Mouse (Mus musculus): ENCODE results near the gene Ralgapa2.

The Ralgapa2 gene

DNA sequence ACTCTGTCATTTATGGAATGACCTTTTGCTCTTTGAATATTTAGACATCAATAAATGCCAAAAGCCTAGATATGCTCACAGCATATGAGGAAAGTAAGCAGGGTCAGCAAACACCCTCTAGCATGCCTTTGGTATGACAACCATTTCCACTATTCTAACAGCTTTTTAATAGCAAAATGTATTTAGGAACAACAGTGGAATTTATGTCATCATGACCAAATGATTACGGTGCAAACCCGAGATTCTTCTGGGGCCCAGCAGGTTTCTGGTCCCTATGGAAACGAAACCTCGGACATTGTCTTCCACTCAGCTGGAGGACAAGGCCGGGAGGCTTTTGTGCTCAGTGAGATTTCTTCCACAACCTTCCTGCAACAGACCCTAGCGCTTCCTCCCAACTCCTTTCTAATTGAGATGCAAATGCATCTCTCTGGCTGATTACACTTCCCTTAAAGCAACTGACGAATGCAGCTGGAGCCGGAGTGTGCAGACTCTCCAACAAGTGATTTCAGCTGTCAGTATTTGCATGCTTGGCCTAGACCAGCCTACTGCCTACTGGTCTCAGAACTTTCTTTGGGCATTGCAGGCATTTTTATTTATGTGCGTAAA is 209.9 kb downstream of the Ralgapa2 start:
- DNase-seq (ENCODE audit: low spot score in 2 of 2), result no peak

DNA sequence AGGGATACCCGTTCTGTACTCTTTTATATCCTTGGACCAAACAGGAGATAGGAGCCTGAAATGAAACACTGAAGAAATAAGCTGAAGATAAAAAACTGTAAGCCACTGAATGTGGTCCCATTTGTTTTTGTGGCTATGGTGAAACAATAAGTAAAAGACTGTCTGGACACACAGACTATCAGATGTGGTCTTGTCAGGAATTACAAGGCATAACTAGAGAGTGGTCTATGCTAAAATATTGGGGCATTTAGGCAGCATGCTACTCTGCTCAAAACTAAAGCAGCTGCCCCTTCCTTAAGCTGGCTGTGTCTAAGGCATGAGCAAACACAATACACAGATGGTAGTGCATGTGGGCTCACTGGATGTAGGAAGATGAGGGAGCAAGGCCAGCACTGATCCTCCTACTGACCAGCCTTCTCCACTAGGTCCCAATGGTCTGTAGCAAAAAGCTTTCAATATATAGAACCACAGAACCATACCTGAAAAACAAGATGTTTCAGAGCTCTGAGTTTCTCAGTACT is 211.6 kb downstream of the Ralgapa2 start:
- DNase-seq (ENCODE audit: low spot score in 2 of 2), result no peak

DNA sequence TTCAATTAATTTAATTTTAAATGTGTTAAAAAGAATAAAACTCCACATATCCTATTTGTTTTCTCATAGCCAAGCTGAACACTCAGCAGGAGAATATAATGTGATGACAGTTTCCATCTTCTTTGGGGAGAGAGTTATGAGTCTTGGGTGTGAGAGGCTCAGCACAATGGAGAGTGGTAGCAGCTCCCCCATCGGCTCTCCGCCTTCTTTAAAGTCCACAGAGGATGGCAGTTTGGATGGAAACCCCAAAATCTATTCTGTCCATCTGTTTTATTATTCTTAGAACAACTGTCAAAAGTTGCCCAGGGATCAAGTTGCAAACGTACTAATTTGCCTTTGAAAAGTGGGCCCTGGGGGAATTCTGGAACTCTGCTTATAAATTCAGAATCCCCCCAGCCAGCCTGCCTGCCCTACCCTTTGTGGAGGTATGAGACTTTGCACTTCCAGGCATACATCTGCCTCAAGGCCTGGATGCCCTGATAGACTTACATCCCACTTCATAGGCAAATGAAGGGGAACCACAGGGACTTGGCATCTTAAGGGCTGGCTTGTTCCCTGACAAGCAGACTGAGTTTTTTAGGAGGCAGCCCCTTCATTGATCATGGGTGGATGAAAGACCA is 212.2 kb downstream of the Ralgapa2 start:
- no peak for DNase-seq (ENCODE audit: low spot score in 2 of 2)

DNA sequence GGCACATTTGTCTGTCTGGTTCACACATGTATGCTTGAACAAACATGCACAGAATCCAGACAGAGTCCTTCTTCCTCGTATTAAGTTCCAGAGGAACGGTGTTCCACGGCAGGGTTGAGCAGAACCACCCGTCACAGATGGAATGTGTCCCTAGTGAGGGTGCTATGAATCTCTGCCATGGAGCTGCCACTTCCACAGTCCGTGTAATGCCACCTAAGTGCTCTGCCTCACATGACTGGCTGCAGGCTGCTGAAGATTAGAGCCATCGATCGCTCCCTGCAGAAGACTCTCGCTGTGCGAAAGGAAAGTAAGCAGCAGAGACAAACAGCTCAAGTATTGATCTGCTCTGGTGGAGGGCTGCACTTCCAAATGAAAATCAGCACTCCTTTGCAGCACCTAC is 218.6 kb downstream of the Ralgapa2 start:
- DNase-seq (ENCODE audit: low spot score in 2 of 2), result no peak

DNA sequence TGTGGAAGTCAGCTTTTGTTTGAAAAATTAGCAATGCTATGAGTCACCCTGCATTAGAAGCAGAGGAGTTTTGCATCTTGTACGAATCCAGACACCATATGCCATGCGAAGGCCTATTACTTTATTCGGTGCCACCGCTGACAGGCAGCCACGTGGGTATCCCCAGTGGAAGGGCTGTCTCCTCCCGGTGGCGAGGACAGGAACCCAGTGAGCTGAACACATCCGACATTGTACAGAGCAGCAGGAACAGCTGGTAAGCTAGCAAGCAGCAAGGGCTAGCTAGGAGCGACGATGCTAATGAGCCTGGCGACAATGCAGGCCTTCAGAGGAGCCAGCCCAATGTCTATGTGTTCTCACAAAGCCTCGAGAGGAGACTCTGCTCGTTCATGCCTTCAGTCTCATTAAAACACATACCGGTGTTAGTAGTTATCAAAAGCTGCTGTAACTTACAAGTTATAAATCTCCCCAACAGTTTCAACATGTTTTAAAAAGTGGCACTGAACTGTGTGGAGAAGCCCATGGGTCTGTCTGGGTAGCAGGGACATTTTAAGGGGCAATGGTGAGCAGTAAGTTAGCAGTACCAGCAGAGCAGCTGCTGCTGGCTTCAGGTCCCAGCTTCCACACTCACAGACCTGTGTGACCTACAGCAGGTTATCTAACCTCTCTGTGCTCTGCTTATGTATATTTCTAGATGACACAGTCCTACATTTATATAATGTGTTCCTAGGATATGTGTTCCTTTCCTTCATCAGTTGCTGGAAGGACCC is 221.1 kb downstream of the Ralgapa2 start:
- DNase-seq (ENCODE audit: low spot score in 2 of 2), result no peak

DNA sequence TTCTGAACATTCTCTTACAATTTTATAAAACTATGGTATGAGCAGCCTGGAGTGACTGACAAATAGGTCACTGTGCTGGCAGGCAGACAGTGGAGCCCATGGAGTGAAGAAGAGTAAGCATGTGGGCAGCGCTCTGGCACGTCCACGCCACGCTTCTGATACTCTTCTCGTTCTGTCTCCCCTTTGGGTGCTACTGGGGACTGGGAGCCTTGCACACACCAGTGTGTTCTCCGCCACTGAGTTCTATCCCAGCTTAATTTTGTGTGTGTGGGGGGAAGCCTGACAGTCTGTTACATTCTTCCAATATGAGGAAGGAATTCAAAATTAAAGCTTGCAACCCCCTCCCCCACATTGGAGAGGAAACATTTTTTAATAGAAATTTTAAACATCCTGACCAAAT is 221.8 kb downstream of the Ralgapa2 start:
- no peak for DNase-seq (ENCODE audit: low spot score in 2 of 2)

DNA sequence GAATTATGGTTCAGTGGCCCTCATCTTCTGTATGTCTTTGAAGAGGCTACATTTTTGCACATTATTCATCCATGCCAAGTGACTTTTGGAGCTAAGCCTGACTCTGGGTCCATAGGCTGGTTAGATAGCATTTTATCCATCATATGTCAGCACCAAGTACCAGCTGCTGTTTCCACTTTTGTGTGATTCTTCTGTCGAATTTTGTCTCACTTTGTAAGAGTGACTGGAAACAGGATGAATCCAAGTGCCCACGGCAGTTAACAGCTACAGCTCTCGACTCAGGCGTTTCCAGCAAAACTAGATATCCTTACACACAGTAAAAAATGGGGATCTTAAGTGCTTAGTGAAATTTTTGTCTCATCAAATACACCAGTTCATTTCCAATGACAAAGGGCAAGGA is 222.8 kb downstream of the Ralgapa2 start:
- DNase-seq (ENCODE audit: low spot score in 2 of 2), result no peak

DNA sequence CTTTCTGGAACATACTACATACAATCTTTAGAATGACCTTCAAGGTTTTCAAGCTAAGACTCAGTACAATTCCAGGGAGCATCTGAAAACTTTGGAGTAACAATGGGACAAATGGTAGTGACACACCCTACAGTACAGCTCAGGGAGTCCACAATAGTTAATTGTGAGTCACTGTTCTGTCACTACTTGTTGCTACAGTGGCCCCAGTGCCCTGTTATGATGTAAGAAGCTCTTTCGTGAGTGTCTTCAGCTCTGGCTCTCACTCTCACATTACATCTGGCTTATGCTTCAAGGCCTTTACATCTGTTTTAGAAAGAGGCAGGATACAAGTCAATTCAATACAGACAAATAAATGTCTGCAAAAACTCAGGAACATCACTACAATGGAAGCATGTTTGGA is 223.8 kb downstream of the Ralgapa2 start:
- no peak for DNase-seq (ENCODE audit: low spot score in 2 of 2)

DNA sequence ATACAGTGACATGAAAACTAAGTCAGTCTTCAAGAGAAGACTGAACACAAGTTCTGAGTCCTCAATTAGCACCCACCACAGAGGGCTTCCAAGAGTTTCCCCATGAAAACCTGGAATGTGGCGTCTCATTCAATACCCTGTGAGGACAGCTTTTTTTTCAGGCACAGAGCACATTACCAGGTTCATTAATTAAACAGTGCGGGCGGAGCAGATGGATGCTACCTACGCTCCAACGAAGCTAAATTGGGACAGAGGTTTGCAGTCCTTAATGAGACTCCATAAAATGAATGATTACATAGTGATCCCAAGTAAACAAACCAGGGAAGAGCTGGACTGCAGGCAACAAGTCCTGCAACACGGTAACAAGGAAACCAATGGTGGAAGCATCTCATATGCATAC is 224.6 kb downstream of the Ralgapa2 start:
- DNase-seq (ENCODE audit: low spot score in 2 of 2), result no peak

DNA sequence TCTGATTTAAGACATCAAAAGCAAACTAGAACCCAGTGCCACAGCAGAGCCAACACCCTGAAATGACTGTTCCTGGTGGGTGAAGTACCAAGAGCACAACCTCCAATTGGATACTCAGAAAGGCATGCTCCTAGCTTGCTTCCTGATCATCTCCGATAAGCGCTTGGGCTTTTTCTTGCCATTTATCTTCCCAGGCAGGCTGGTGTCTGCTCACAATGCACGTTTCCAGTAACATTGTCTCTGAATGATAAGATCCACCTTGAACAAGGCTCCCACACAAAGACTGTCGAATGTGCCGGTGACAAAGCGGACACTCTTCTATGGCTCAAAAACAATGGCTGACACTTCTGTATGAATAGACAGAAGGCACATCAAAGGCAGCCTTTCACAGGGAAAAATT is 230.8 kb downstream of the Ralgapa2 start:
- no peak for DNase-seq (ENCODE audit: low spot score in 2 of 2)

DNA sequence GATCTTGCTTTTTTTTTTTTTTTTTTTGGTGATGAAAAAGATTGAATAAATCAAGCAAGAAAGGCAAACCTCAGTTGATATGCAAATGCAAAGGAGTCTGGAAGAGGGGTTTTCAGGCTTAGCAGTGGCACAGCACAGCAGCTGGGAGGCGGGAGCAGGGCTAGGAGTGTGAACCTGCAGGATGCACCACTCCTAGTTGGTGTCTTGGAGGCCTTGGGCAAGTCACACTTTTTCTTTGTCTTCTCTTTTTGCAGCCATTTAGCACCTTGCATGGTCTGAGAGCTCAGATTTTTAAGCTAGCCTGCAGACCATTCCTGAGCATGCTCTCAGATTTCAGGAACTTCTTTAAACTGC is 231.2 kb downstream of the Ralgapa2 start:
- no peak for DNase-seq (ENCODE audit: low spot score in 2 of 2)

DNA sequence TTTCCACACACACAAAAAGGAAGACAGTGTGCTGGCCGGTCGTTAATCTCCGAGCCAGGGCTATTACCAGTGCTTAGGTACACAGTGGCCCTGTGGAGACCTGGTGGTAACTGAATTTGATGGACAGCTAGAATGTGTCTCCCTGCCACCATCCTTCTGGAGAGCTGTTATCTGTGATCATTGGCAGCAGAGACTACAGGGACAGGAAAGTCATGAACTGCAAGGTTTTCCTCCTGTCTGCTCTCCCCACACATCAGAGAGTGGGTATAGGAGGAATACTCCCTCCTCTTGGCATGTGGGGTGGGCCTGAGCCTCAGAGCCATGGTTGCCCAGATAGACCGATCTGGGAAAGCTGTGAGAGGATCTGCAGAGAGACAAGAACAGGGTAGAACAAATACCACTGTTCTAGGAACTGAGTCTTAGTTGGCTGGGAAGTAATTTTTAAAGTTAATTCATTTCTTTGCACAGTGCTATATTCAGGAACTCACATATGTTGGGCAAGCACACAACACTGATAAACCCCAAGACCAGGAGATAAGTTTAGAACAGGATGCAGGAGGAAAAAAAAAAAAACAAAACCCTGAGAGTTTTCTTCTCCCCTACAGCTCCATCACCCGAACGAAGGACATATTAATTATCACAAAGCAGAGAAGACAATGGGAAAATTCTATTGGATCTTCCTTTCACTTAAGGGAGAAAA is 231.8 kb downstream of the Ralgapa2 start:
- DNase-seq (ENCODE audit: low spot score in 2 of 2), result no peak

DNA sequence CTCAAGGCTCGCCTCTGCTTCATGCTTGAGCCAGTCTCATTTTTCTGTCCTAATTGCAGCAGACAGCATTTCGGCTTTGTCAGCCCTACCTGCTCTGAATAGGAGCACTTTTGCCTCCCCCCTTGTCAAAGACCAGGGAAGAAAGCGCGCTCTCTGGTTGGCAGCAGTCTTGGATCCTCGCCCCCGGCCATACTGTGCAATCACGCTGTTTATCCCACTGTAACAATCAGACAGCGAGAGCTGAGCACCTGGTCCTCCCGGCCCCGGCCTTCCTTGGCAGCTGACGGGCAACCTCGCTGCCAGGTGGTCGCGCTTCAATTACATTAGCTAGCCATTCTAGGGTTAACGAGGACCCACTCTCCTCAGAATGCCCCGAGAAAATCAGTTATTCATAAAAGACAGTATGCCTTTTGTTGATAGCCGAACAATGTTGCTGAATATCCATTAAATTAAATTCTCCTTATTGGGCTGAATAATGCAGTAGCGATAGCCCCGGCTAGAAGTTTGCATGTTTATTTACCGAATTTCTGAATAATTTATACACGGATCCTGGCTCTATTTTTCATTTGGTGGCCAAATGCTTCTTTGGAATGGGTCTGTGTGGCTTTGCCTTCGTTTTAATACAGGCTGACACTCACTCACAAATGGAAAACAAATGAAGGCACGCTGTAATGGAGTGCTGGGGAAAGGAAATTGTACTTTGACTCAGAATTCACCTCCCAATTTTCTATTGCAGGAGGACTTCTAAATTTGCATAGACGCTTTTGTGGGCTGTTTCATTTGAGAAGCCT is 232.5 kb downstream of the Ralgapa2 start:
- DNase-seq (ENCODE audit: low spot score in 2 of 2), result no peak

DNA sequence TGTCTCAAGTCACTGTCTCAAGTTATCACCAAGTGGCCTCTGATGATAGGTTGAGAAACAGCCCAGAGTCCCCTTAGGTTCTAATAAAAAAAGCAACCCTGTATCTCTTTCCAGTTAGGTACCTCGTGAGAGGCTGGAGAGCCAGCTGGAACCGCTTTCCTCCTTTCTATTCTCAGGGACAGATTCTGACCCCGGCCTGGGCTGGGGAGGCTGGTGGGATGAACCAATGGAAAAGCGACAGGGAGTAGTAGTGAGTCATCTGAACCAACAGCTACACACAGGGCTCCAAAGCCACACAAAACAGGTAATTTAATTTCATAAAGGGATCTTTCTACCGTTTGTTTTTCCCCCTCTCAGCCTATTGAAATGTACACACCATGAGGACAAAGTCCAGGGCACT is 233.8 kb downstream of the Ralgapa2 start:
- no peak for DNase-seq (ENCODE audit: low spot score in 2 of 2)

DNA sequence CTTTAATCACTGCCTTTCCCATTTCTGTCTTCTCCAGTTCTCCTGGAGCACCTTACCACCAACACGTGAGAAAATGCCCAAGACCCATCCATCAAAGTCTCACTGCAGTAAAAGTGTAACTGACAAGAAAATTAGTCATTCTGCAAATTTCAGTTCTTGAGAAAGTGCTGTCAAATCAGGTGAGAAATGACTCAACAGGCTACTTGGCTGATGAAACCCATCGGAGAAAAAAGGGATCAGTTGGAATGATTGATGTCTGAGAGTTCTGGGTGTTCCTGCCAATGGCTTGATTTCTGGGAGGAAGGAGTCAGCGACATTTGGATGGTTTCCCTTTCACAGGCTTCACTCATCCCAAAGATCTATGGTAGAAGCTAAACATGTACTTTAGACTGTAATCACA is 245.6 kb downstream of the Ralgapa2 start:
- DNase-seq (ENCODE audit: low spot score in 2 of 2), result no peak

DNA sequence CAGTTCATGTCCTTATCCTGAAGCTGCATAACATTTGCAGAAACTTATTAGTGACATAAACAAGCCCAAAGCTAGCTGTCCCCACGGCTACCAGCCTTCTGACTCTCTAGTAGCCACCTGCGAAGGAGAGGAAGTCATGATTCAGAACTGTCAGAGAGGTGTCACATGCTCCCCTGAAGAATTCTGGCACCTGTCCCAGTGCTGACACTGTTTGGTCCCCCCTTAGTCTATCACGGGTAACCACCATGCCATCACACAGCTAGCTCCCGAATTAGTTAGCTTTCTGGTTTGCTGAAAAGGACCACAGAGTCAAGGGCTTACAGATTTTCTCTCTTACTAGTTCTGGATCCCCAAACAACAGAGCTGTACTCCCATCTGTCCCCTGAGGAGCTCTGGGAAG is 247.1 kb downstream of the Ralgapa2 start:
- no peak for DNase-seq (ENCODE audit: low spot score in 2 of 2)

DNA sequence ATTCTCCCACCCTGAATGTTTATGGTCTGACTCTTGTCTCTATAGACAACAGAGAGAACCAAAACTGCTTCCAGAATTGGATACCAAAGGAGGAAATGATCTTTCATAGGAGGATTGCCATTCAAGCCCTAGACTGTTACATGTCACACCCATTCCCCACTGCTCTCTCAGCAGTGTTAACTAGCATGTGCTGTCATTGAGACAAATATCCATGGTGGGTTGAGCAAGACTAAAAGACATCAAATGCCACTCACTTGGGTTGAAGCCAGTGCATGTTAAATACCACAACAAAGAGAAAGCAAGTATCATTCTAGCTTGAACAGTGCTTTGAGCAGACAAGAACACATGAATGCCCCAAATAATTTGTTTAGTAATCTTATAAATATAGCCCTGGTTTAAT is 249.2 kb downstream of the Ralgapa2 start:
- no peak for DNase-seq (ENCODE audit: low spot score in 2 of 2)

DNA sequence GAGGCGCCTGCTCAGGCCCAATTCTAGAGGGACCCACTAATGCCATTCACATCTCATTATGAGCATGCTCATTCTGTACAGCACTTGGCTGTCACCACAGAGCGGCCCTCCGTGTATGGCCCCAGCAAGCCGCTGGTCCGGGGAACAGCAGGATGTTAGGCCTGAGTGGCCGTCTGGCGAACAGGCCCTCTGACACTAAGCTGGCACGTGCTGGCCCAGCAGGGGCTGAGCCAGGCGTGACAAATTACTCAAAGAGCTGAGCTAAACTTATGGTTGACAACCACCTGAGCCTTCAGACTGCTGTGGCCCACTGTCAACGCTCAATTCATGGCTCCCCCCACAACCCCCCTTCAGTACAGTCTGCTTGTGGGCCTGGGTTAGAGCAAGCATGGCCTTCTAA is 249.9 kb downstream of the Ralgapa2 start:
- no peak for DNase-seq (ENCODE audit: low spot score in 2 of 2)

DNA sequence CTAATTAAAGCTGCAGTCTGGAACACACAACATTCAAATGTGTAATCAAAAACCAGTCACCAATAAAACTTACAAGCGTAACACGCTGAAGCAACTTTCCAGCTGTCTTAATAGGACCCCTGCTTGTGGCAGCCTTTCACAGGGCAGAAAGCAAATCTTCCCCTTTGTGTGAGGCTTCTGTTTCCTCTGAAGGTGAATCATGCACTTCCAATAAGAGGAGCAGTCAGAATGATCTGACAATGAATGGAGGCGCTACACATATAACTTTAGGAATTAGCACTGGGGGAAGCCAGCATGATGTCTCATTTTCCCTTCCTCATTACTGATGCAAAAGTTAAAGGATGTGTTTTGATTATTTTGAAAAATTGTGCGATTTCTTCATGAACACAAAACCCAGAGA is 251.0 kb downstream of the Ralgapa2 start:
- DNase-seq (ENCODE audit: low spot score in 2 of 2), result no peak

DNA sequence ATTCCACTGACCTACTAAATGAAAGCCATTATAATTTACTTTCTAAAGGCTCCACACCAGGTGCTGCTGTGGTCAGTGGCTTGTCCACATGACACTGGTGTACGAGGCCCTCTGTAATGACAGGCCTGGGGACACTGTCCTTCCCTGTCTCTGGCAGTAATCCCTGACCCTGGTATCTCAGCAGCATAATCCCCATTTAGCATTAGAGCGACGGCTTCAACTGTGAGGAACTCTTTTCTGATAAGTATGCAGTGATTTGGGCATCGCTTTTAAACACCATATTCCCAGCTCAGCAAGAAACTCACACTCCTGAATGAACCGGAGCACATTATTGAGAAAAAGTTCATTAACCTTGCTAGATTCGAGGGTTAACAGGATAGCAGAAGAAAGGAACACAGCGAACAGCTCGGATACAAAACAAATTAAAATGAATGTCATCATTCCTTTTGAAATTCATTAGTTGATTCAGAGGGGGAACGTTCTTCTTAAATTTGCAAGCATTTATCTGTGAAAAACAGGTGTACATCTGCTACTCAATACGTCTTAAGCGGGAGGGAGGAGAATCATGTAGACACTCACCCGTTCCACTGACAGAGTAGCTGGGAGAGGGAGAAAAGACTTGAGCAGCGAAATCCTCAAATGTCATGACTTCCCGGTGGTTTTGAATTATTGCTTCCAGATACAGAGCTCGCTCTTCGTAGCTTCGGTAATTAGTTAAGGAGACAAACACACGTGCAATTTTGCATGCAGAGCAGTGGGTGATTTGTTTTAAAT is 252.2 kb downstream of the Ralgapa2 start:
- DNase-seq (ENCODE audit: low spot score in 2 of 2), result no peak
